ENCODE assay signal across 30 mouse cellular contexts in the genomic region with DNA sequence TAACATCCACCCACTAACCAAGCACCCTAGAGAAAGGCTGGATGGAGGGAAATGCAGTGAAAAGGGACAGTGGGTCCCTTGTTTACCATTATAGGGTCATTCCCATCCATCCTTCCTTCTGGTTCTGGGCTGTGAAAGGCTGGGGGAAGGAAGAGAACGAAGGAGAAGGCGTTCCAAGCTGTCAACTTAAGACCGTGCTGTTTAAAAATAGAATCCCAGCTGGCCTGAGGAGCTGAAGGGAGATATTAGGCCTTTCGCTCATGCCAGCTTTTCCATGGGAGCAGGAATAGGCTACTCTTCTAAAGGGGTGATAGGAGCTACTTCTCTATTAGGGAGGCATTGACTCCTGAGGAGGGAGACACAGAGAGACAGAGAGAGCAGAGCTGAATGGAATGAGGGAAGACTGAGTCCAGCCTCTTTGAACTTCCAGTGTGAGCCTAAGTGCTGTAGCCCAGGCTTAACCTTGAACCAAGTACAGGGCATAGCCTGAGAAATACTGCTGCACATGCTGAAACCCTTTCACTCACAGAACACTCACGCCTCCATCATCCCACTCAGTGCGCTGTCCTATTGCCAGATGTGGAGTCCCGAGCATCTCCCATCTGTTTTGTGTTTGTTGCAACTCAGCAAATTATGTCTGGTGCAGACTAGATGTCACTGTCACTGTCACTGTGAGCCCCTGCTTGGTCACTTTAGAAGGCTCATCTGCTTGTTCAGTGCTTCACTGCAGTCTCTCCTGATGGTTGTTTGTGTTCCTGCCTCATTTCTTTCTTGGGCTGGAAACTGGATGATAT. TPM values are rescaled to one million over a fixed set of nuclear protein-coding genes. Genes with fewer than 3 reads are reported as not detected.
A peak's percentile ranks its signal among the peaks of the same experiment; 100 is the strongest.
DNase-seq lines count a peak whose midpoint lies in the region; ATAC-seq and TF ChIP-seq lines count a peak whose summit lies in the region.
"Had no signal": no experiment of that assay in that cellular context is flagged by ENCODE, and none has a peak within 500 bp of the region (broad histone marks: within the 10 kb centered on the region; RNA-seq: fewer than 3 reads in every experiment).

No protein-coding gene starts in this region.

- WGBS in forebrain, postnatal 0 days: 77% methylated on average over 7 of the region's 7 CpGs
- 86% methylated on average over 7 of the region's 7 CpGs for WGBS in forebrain, embryonic 14.5 days
- WGBS in lung, embryonic 16.5 days: 56% methylated on average over 7 of the region's 7 CpGs
- 85% methylated on average over 7 of the region's 7 CpGs for WGBS in hindbrain, embryonic 10.5 days

- H3K9ac ChIP-seq in forebrain, postnatal 0 days: no peak overlapping the region
- no peak overlapping the region for H3K9ac ChIP-seq in forebrain, embryonic 14.5 days (ENCODE audit: low read length)
- H3K9ac ChIP-seq in lung, embryonic 16.5 days (ENCODE audit: low read length): no peak overlapping the region
- H3K9ac ChIP-seq: hindbrain, embryonic 12.5 days; limb, embryonic 12.5 days; liver, embryonic 12.5 days had no signal

- H3K4me3 ChIP-seq in forebrain, postnatal 0 days (ENCODE audit: low read depth, low read length): no peak overlapping the region
- H3K4me3 ChIP-seq in forebrain, embryonic 14.5 days (ENCODE audit: low read depth, low read length): no peak overlapping the region
- no peak overlapping the region for H3K4me3 ChIP-seq in lung, embryonic 16.5 days (ENCODE audit: low read length)
- no peak overlapping the region for H3K4me3 ChIP-seq in hindbrain, embryonic 10.5 days
- H3K4me3 ChIP-seq: forebrain, embryonic 10.5 days; hindbrain, embryonic 12.5 days; limb, embryonic 12.5 days; liver, embryonic 12.5 days; midbrain, embryonic 10.5 days had no signal

- DNase-seq in forebrain, postnatal 0 days: no peak
- no peak for DNase-seq in forebrain, embryonic 14.5 days (ENCODE audit: low spot score)
- DNase-seq in layer of hippocampus, adult 9-11 months: peak; percentile 61
- no peak for DNase-seq in layer of hippocampus, adult 18-20 months (ENCODE audit: low spot score in 2 of 2)
- DNase-seq in lung, adult 18-20 months: no peak
- DNase-seq in brain, adult 2 months (ENCODE audit: low read depth, low spot score): peak; percentile 89
- no peak for DNase-seq in hindbrain, embryonic 10.5 days (ENCODE audit: low spot score)
- DNase-seq: adrenal gland, postnatal 25 days; cerebellum, adult 11-12 months; cerebellum, postnatal 14 days; embryo, embryonic 11 days; gastrocnemius, postnatal 14 days; kidney, adult 18-20 months; right cerebral cortex, postnatal 4 days had no signal

- H3K4me1 ChIP-seq in forebrain, postnatal 0 days (ENCODE audit: insufficient read depth): no peaks in the 10 kb centered on the region
- H3K4me1 ChIP-seq in forebrain, embryonic 14.5 days (ENCODE audit: control insufficient read depth, insufficient read depth, low read length): no peaks in the 10 kb centered on the region
- H3K4me1 ChIP-seq in lung, embryonic 16.5 days (replicated peaks; ENCODE audit: control insufficient read depth, insufficient read depth, low read length): peaks cover 3% of the 10 kb centered on the region; the same call in 1 of the 2 replicates
- no peaks in the 10 kb centered on the region for H3K4me1 ChIP-seq in hindbrain, embryonic 10.5 days (replicated peaks)
- H3K4me1 ChIP-seq: forebrain, embryonic 10.5 days; hindbrain, embryonic 12.5 days; limb, embryonic 12.5 days; liver, embryonic 12.5 days; midbrain, embryonic 10.5 days had no signal

- H3K9me3 ChIP-seq in forebrain, postnatal 0 days (ENCODE audit: low read length): no peaks in the 10 kb centered on the region
- no peaks in the 10 kb centered on the region for H3K9me3 ChIP-seq in forebrain, embryonic 14.5 days (replicated peaks; ENCODE audit: control insufficient read depth, low read length)
- H3K9me3 ChIP-seq in lung, embryonic 16.5 days (ENCODE audit: control insufficient read depth, low read length): no peaks in the 10 kb centered on the region
- H3K9me3 ChIP-seq in hindbrain, embryonic 10.5 days: no peaks in the 10 kb centered on the region
- H3K9me3 ChIP-seq: forebrain, embryonic 10.5 days; hindbrain, embryonic 12.5 days; limb, embryonic 12.5 days; liver, embryonic 12.5 days; midbrain, embryonic 10.5 days had no signal

- H3K36me3 ChIP-seq in forebrain, postnatal 0 days (ENCODE audit: insufficient read depth): no peaks in the 10 kb centered on the region
- no peaks in the 10 kb centered on the region for H3K36me3 ChIP-seq in forebrain, embryonic 14.5 days (ENCODE audit: control insufficient read depth, insufficient read depth, low read length)
- H3K36me3 ChIP-seq in lung, embryonic 16.5 days (ENCODE audit: control insufficient read depth, insufficient read depth, low read length): no peaks in the 10 kb centered on the region
- H3K36me3 ChIP-seq in hindbrain, embryonic 10.5 days: no peaks in the 10 kb centered on the region
- H3K36me3 ChIP-seq: forebrain, embryonic 10.5 days; hindbrain, embryonic 12.5 days; limb, embryonic 12.5 days; liver, embryonic 12.5 days; midbrain, embryonic 10.5 days had no signal

- TF ChIP-seq CTCF in forebrain, postnatal 0 days (IDR thresholded peaks at IDR 0.05; ENCODE audit: low read depth): no peak

- H3K27me3 ChIP-seq in forebrain, postnatal 0 days (ENCODE audit: insufficient read depth, low read length): no peaks in the 10 kb centered on the region
- H3K27me3 ChIP-seq in forebrain, embryonic 14.5 days (replicated peaks; ENCODE audit: control insufficient read depth, insufficient read depth, low read length): no peaks in the 10 kb centered on the region
- H3K27me3 ChIP-seq in lung, embryonic 16.5 days (ENCODE audit: control insufficient read depth, insufficient read depth, low read depth, low read length): no peaks in the 10 kb centered on the region
- H3K27me3 ChIP-seq in hindbrain, embryonic 10.5 days (ENCODE audit: insufficient read depth, poor library complexity, severe bottlenecking): no peaks in the 10 kb centered on the region
- H3K27me3 ChIP-seq: hindbrain, embryonic 12.5 days; limb, embryonic 12.5 days had no signal

- H3K4me2 ChIP-seq in forebrain, postnatal 0 days (ENCODE audit: low read depth): no peak overlapping the region
- H3K4me2 ChIP-seq in forebrain, embryonic 14.5 days (ENCODE audit: low read length): no peak overlapping the region
- no peak overlapping the region for H3K4me2 ChIP-seq in lung, embryonic 16.5 days (ENCODE audit: low read depth, low read length)
- H3K4me2 ChIP-seq: hindbrain, embryonic 12.5 days; limb, embryonic 12.5 days; liver, embryonic 12.5 days had no signal

- no peak overlapping the region for H3K27ac ChIP-seq in forebrain, postnatal 0 days (ENCODE audit: low read depth, low read length)
- H3K27ac ChIP-seq in forebrain, embryonic 14.5 days (ENCODE audit: low read depth, low read length): no peak overlapping the region
- no peak overlapping the region for H3K27ac ChIP-seq in lung, embryonic 16.5 days (ENCODE audit: low read length)
- H3K27ac ChIP-seq in hindbrain, embryonic 10.5 days: no peak overlapping the region
- H3K27ac ChIP-seq: forebrain, embryonic 10.5 days; hindbrain, embryonic 12.5 days; kidney, postnatal 0 days; limb, embryonic 12.5 days; liver, embryonic 12.5 days; macrophage; midbrain, embryonic 10.5 days had no signal

- ATAC-seq in forebrain, postnatal 0 days: peak; percentile 38; the same call in 1 of the 2 replicates
- ATAC-seq in forebrain, embryonic 14.5 days: no peak
- ATAC-seq in lung, embryonic 16.5 days (ENCODE audit: low read depth): peak; percentile 71
- ATAC-seq: activated CD4-positive, CD25-positive, alpha-beta regulatory T cell, adult 4 months; CD4-positive, CD25-positive, alpha-beta regulatory T cell, adult 4 months; liver, embryonic 12.5 days had no signal

RNA-seq across cellular contexts. Expression of gene Cckbr, which starts 12.6 kb away (rescaled TPM):
- total RNA-seq in forebrain, postnatal 0 days (2014; rRNA removed): 3.5 and 6.2 TPM in 2 replicates
- 3.2 and 5.1 TPM in 2 replicates for polyA plus RNA-seq in forebrain, postnatal 0 days (2015; fragmentation: Nextera tagmentation; extraction: Ambion mirVana)
- 1.1 and 1.6 TPM in 2 replicates for polyA plus RNA-seq in forebrain, embryonic 14.5 days (2014; fragmentation: Nextera tagmentation; extraction: Ambion mirVana)
- total RNA-seq in layer of hippocampus, adult 18-20 months (2021): 1 to 10 TPM; 5.4 to 9.2 TPM
- polyA plus RNA-seq in lung, embryonic 16.5 days (2015; fragmentation: Nextera tagmentation; extraction: Ambion mirVana): 0.26 and 0.60 TPM in 2 replicates
- polyA plus RNA-seq in hindbrain, embryonic 10.5 days (2016; fragmentation: Nextera tagmentation; extraction: Ambion mirVana): 0.49 and 0.60 TPM in 2 replicates
- total RNA-seq: adrenal gland, postnatal 25 days; gastrocnemius, postnatal 14 days; heart, adult 8-10 months; monocyte, adult 5-6 weeks had no signal
- polyA plus RNA-seq: activated CD4-positive, CD25-positive, alpha-beta regulatory T cell, adult 4 months; CD4-positive, CD25-positive, alpha-beta regulatory T cell, adult 4 months; heart, embryonic 16.5 days; limb, embryonic 12.5 days; liver, embryonic 12.5 days; macrophage; neural tube, embryonic 11.5 days; urinary bladder, adult 2 months had no signal

RNA-seq across cellular contexts. Expression of gene Cnga4, which starts 33.8 kb away (rescaled TPM):
- 0.29 and 0.38 TPM in 2 replicates for total RNA-seq in forebrain, postnatal 0 days (2014; rRNA removed)
- polyA plus RNA-seq in forebrain, postnatal 0 days (2015; fragmentation: Nextera tagmentation; extraction: Ambion mirVana): 0.10 and 0.18 TPM in 2 replicates
- polyA plus RNA-seq in forebrain, embryonic 14.5 days (2014; fragmentation: Nextera tagmentation; extraction: Ambion mirVana): not detected in 2 replicates
- under 1 TPM; 0.63 to 0.69 TPM for total RNA-seq in layer of hippocampus, adult 18-20 months (2021)
- not detected in 2 replicates for polyA plus RNA-seq in lung, embryonic 16.5 days (2015; fragmentation: Nextera tagmentation; extraction: Ambion mirVana)
- polyA plus RNA-seq in hindbrain, embryonic 10.5 days (2016; fragmentation: Nextera tagmentation; extraction: Ambion mirVana): 0.13 TPM in 1 of 2 replicates, not detected in the other
- total RNA-seq: adrenal gland, postnatal 25 days; gastrocnemius, postnatal 14 days; heart, adult 8-10 months; monocyte, adult 5-6 weeks had no signal
- polyA plus RNA-seq: activated CD4-positive, CD25-positive, alpha-beta regulatory T cell, adult 4 months; CD4-positive, CD25-positive, alpha-beta regulatory T cell, adult 4 months; kidney, postnatal 0 days; limb, embryonic 12.5 days; liver, embryonic 12.5 days; macrophage; midbrain, embryonic 10.5 days; neural tube, embryonic 11.5 days; stomach, embryonic 16.5 days had no signal

RNA-seq across cellular contexts. Expression of gene Fam160a2, which starts 38.3 kb away (rescaled TPM):
- 28.0 and 42.1 TPM in 2 replicates for total RNA-seq in forebrain, postnatal 0 days (2014; rRNA removed)
- polyA plus RNA-seq in forebrain, postnatal 0 days (2015; fragmentation: Nextera tagmentation; extraction: Ambion mirVana): 27.7 and 36.9 TPM in 2 replicates
- 30.4 and 39.8 TPM in 2 replicates for polyA plus RNA-seq in forebrain, embryonic 14.5 days (2014; fragmentation: Nextera tagmentation; extraction: Ambion mirVana)
- 10 to 100 TPM; 55.9 to 59.4 TPM for total RNA-seq in layer of hippocampus, adult 18-20 months (2021)
- polyA plus RNA-seq in lung, embryonic 16.5 days (2015; fragmentation: Nextera tagmentation; extraction: Ambion mirVana): 39.3 and 41.4 TPM in 2 replicates
- 39.9 and 41.6 TPM in 2 replicates for polyA plus RNA-seq in hindbrain, embryonic 10.5 days (2016; fragmentation: Nextera tagmentation; extraction: Ambion mirVana)

RNA-seq across cellular contexts. Expression of gene Cavin3, which starts 43.9 kb away (rescaled TPM):
- total RNA-seq in forebrain, postnatal 0 days (2014; rRNA removed): 28.6 and 30.9 TPM in 2 replicates
- 31.7 and 33.5 TPM in 2 replicates for polyA plus RNA-seq in forebrain, postnatal 0 days (2015; fragmentation: Nextera tagmentation; extraction: Ambion mirVana)
- 28.6 and 31.3 TPM in 2 replicates for polyA plus RNA-seq in forebrain, embryonic 14.5 days (2014; fragmentation: Nextera tagmentation; extraction: Ambion mirVana)
- total RNA-seq in layer of hippocampus, adult 18-20 months (2021): 10 to 100 TPM; 14.3 to 15.9 TPM
- polyA plus RNA-seq in lung, embryonic 16.5 days (2015; fragmentation: Nextera tagmentation; extraction: Ambion mirVana): 90.2 and 97.1 TPM in 2 replicates
- polyA plus RNA-seq in hindbrain, embryonic 10.5 days (2016; fragmentation: Nextera tagmentation; extraction: Ambion mirVana): 23.0 and 32.2 TPM in 2 replicates
- total RNA-seq: monocyte, adult 5-6 weeks had no signal
- polyA plus RNA-seq: activated CD4-positive, CD25-positive, alpha-beta regulatory T cell, adult 4 months; macrophage had no signal

Comparison
In these comparisons a context has a peak if more than half of its experiments do, and no peak if none do; other contexts are left out.
1. DNase-seq: peak in layer of hippocampus, adult 9-11 months (single experiment) and brain, adult 2 months (single experiment); none in forebrain, postnatal 0 days (single experiment), forebrain, embryonic 14.5 days (single experiment), layer of hippocampus, adult 18-20 months (0 of 2), lung, adult 18-20 months (0 of 2) and hindbrain, embryonic 10.5 days (single experiment).